Mouse (Mus musculus): ENCODE results near the gene Klhl8. TPM values are rescaled to one million over a fixed set of nuclear protein-coding genes. Genes with fewer than 3 reads are reported as not detected.

Klhl8 gene
- polyA plus RNA-seq, 1 experiment from 2014 or later = 45.4 TPM

DNA sequence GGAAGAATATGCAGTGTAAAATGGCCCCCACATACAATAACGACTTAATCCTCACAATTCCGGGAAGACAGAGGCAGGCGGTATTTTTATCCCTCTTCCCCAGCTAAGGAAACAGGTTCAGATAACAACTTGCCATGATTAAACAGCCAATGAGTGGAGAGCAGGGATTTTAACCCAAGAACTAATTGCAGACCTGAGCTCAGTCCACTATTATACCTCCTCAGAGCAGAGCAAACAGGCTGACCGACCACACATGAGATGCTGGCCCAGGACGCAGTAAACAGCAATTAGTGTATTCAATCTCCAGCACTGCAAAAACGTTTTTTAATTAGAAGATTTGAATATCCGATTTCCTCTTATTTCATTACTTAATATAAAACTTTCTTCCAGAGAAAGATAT, 2.2 kb downstream of the Klhl8 start:
- 0 out of 2 replicates have a peak, but pooled peaks cover 2% of the 10 kb centered on the region for H3K4me1 ChIP-seq (replicated peaks; ENCODE audit: control insufficient read depth, insufficient read depth, low read length)
- H3K4me3 ChIP-seq (replicated peaks; ENCODE audit: low read length) = no peak overlapping the region
- no peaks in the 10 kb centered on the region for H3K27me3 ChIP-seq (ENCODE audit: control insufficient read depth, insufficient read depth, low read length)
- DNase-seq (ENCODE audit: low spot score) (no peak), ATAC-seq (ENCODE audit: low FRiP score) (no peak)
- H3K9me3 ChIP-seq (ENCODE audit: control insufficient read depth, low read length) = no peaks in the 10 kb centered on the region
- WGBS = 75% methylated on average over 7 of the region's 7 CpGs
- no peak overlapping the region for H3K9ac ChIP-seq
- no peaks in the 10 kb centered on the region for H3K36me3 ChIP-seq (replicated peaks; ENCODE audit: control insufficient read depth, insufficient read depth)
- H3K4me2 ChIP-seq (replicated peaks) = no peak overlapping the region
- H3K27ac ChIP-seq = no peak overlapping the region

DNA sequence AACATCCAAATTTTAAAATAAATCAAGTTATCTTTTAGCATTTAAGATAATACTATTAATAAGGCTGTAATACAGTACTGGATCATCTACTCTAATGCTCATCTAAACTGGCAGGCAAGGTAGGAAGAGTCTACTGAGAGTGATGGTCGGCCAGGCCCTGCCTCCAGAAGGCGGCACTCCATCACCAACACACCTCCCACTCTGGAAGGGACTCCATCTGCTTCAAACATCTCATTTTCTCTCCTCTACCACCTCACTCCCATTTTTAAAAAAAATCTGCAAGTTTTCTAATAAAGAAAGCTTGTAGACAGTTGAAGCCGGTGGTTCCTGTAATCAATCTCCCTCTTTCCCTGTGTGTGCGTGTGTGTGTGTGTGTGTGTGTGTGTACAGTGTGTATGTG, 3.2 kb downstream of the Klhl8 start:
- 0 out of 2 replicates have a peak, but pooled peaks cover 2% of the 10 kb centered on the region for H3K4me1 ChIP-seq (replicated peaks; ENCODE audit: control insufficient read depth, insufficient read depth, low read length)
- no peak overlapping the region for H3K9ac ChIP-seq
- WGBS = 89% methylated on average over 4 of the region's 4 CpGs
- no peak overlapping the region for H3K4me3 ChIP-seq (replicated peaks; ENCODE audit: low read length)
- H3K27ac ChIP-seq = no peak overlapping the region
- H3K4me2 ChIP-seq (replicated peaks) = no peak overlapping the region
- no peaks in the 10 kb centered on the region for H3K9me3 ChIP-seq (ENCODE audit: control insufficient read depth, low read length)
- DNase-seq (ENCODE audit: low spot score) (no peak), ATAC-seq (ENCODE audit: low FRiP score) (no peak)
- H3K27me3 ChIP-seq (ENCODE audit: control insufficient read depth, insufficient read depth, low read length) = no peaks in the 10 kb centered on the region
- H3K36me3 ChIP-seq (replicated peaks; ENCODE audit: control insufficient read depth, insufficient read depth) = no peaks in the 10 kb centered on the region

DNA sequence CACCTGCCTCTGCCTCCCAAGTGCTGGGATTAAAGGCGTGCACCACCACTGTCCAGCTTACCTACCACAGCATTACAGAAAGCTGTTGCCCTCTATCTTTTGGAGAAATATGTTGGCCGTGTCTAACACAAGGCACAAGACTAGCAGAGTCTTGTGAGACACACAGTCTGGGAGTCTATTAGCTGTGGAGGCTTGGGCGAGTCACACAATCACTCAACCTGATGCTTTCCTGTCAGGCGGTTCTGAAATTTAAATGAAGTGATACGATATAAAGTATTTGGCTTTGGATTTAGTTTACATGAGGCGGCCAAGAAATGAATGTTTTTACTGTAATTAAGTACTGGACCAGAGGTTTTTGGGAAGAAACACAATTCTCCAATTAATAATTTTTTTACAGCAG, 4.9 kb downstream of the Klhl8 start:
- Histone ChIP-seq H3K9me3 (ENCODE audit: control insufficient read depth, low read length) (no peaks in the 10 kb centered on the region), H3K4me2 (replicated peaks) (no peak overlapping the region), H3K36me3 (replicated peaks; ENCODE audit: control insufficient read depth, insufficient read depth) (no peaks in the 10 kb centered on the region), H3K4me1 (replicated peaks; ENCODE audit: control insufficient read depth, insufficient read depth, low read length) (no peaks in the 10 kb centered on the region), H3K27me3 (ENCODE audit: control insufficient read depth, insufficient read depth, low read length) (no peaks in the 10 kb centered on the region), H3K4me3 (replicated peaks; ENCODE audit: low read length) (no peak overlapping the region), H3K27ac (no peak overlapping the region), H3K9ac (no peak overlapping the region)
- DNase-seq (ENCODE audit: low spot score) (no peak), ATAC-seq (ENCODE audit: low FRiP score) (no peak)
- WGBS = 89% methylated on average over 6 of the region's 6 CpGs

DNA sequence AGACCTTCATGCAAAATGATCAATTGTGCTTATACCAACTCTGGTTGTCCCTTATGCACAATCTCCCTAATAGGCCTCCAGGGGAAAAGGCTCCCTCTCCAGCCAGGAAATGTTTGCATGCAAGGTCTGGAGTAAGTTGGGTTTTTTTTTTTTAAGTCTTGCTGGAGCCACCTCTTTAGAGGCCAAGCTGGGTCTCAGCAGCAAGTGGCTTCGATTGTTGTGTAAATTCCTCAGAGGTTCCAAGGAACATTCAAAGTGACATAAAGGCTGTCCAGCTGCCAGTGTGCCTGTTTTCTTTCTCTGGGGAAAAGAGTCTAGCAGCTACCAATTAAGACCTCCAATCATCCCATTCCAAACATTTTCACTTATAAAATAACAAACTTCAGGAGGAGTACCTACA, 12.7 kb downstream of the Klhl8 start:
- H3K27me3 ChIP-seq (ENCODE audit: control insufficient read depth, insufficient read depth, low read length) = no peaks in the 10 kb centered on the region
- no peaks in the 10 kb centered on the region for H3K9me3 ChIP-seq (ENCODE audit: control insufficient read depth, low read length)
- no peaks in the 10 kb centered on the region for H3K4me1 ChIP-seq (replicated peaks; ENCODE audit: control insufficient read depth, insufficient read depth, low read length)
- no peak overlapping the region for H3K9ac ChIP-seq
- H3K36me3 ChIP-seq (replicated peaks; ENCODE audit: control insufficient read depth, insufficient read depth) = no peaks in the 10 kb centered on the region
- H3K4me3 ChIP-seq (replicated peaks; ENCODE audit: low read length) = no peak overlapping the region
- ATAC-seq (ENCODE audit: low FRiP score) (no peak), DNase-seq (ENCODE audit: low spot score) (no peak)
- H3K4me2 ChIP-seq (replicated peaks) = no peak overlapping the region
- H3K27ac ChIP-seq = no peak overlapping the region
- 8% methylated on average over 1 of the region's 1 CpGs for WGBS

GRCm38 (mm10) chr5:103889766-103890165, 21.3 kb downstream of the Klhl8 start:
- WGBS = 60% methylated on average over 15 of the region's 15 CpGs
- no peaks in the 10 kb centered on the region for H3K4me1 ChIP-seq (replicated peaks; ENCODE audit: control insufficient read depth, insufficient read depth, low read length)
- H3K9ac ChIP-seq = no peak overlapping the region
- DNase-seq (ENCODE audit: low spot score) = no peak
- H3K36me3 ChIP-seq (replicated peaks; ENCODE audit: control insufficient read depth, insufficient read depth) = peaks cover 12% of the 10 kb centered on the region; the same call in 1 of the 2 replicates
- H3K4me2 ChIP-seq (replicated peaks) = no peak overlapping the region
- no peaks in the 10 kb centered on the region for H3K27me3 ChIP-seq (ENCODE audit: control insufficient read depth, insufficient read depth, low read length)
- no peaks in the 10 kb centered on the region for H3K9me3 ChIP-seq (ENCODE audit: control insufficient read depth, low read length)
- no peak for ATAC-seq (ENCODE audit: low FRiP score)
- no peak overlapping the region for H3K27ac ChIP-seq
- H3K4me3 ChIP-seq (replicated peaks; ENCODE audit: low read length) = no peak overlapping the region

GRCm38 (mm10) chr5:103863759-103864158, 47.3 kb downstream of the Klhl8 start:
- no peak overlapping the region for H3K4me3 ChIP-seq (replicated peaks; ENCODE audit: low read length)
- H3K4me2 ChIP-seq (replicated peaks) = no peak overlapping the region
- DNase-seq (ENCODE audit: low spot score) (no peak), ATAC-seq (ENCODE audit: low FRiP score) (no peak)
- H3K9me3 ChIP-seq (ENCODE audit: control insufficient read depth, low read length) = no peaks in the 10 kb centered on the region
- WGBS = 96% methylated on average over 4 of the region's 4 CpGs
- H3K36me3 ChIP-seq (replicated peaks; ENCODE audit: control insufficient read depth, insufficient read depth) = peaks cover 37% of the 10 kb centered on the region
- H3K4me1 ChIP-seq (replicated peaks; ENCODE audit: control insufficient read depth, insufficient read depth, low read length) = no peaks in the 10 kb centered on the region
- no peaks in the 10 kb centered on the region for H3K27me3 ChIP-seq (ENCODE audit: control insufficient read depth, insufficient read depth, low read length)
- no peak overlapping the region for H3K9ac ChIP-seq
- no peak overlapping the region for H3K27ac ChIP-seq

- no peak for DNase-seq (ENCODE audit: low spot score)
- H3K27me3 ChIP-seq (ENCODE audit: control insufficient read depth, insufficient read depth, low read length) = no peaks in the 10 kb centered on the region
- no peak overlapping the region for H3K27ac ChIP-seq
- ATAC-seq (ENCODE audit: low FRiP score) = no peak
- no peak overlapping the region for H3K4me2 ChIP-seq (replicated peaks)
- peaks cover 26% of the 10 kb centered on the region for H3K36me3 ChIP-seq (replicated peaks; ENCODE audit: control insufficient read depth, insufficient read depth)
- no peaks in the 10 kb centered on the region for H3K9me3 ChIP-seq (ENCODE audit: control insufficient read depth, low read length)
- 93% methylated on average over 11 of the region's 11 CpGs for WGBS
- no peak overlapping the region for H3K4me3 ChIP-seq (replicated peaks; ENCODE audit: low read length)
- H3K9ac ChIP-seq = no peak overlapping the region
- H3K4me1 ChIP-seq (replicated peaks; ENCODE audit: control insufficient read depth, insufficient read depth, low read length) = no peaks in the 10 kb centered on the region
Measured at GRCm38 (mm10) chr5:103860622-103861021, 50.4 kb downstream of the Klhl8 start.

- no peaks in the 10 kb centered on the region for H3K9me3 ChIP-seq (ENCODE audit: control insufficient read depth, low read length)
- WGBS = 83% methylated on average over 2 of the region's 2 CpGs
- H3K36me3 ChIP-seq (replicated peaks; ENCODE audit: control insufficient read depth, insufficient read depth) = peaks cover 1% of the 10 kb centered on the region; the same call in 1 of the 2 replicates
- H3K27ac ChIP-seq = no peak overlapping the region
- H3K27me3 ChIP-seq (ENCODE audit: control insufficient read depth, insufficient read depth, low read length) = no peaks in the 10 kb centered on the region
- peaks cover 12% of the 10 kb centered on the region for H3K4me1 ChIP-seq (replicated peaks; ENCODE audit: control insufficient read depth, insufficient read depth, low read length)
- DNase-seq (ENCODE audit: low spot score) = no peak
- no peak overlapping the region for H3K4me3 ChIP-seq (replicated peaks; ENCODE audit: low read length)
- no peak overlapping the region for H3K4me2 ChIP-seq (replicated peaks)
- ATAC-seq (ENCODE audit: low FRiP score) = no peak
- no peak overlapping the region for H3K9ac ChIP-seq
Measured at GRCm38 (mm10) chr5:103857151-103857550, 53.9 kb downstream of the Klhl8 start.

DNA sequence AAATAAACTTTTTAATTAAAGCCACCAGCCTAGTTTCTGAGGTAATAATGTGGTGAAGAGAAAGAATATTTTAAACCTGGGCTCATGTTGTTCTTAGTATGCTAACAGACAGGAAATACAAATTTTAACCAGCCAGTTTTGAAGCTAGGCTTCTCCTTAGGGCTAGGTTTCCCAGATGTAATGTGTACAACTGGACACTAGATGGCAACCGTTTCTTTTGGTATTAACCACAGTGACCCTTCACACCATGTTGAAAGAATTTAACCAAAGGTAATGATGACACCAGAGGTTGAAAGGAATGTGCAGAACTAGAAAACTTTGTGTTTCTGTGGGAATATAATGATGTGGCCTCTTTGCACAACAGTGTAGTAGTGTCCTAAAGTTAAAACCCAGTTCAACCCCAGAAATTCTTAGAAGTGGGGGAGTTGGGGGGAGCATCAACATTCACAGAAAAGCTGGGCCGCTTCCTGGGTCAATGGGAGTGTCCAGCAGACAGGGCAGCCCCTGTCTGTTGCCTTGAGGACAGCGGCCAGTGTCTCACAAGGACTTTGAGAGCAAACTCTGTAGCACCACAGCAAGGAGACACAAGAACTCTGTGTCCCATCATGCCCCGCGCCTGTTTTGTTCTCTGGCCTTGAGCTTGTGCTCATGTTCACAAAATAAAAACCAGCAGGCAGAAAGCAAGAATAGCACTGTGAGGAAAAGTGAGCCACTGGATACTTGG, 54.6 kb downstream of the Klhl8 start:
- Histone ChIP-seq H3K36me3 (replicated peaks; ENCODE audit: control insufficient read depth, insufficient read depth) (no peaks in the 10 kb centered on the region; the same call in 1 of the 2 replicates), H3K27me3 (ENCODE audit: control insufficient read depth, insufficient read depth, low read length) (no peaks in the 10 kb centered on the region), H3K9ac (no peak overlapping the region), H3K27ac (no peak overlapping the region), H3K4me1 (replicated peaks; ENCODE audit: control insufficient read depth, insufficient read depth, low read length) (peaks cover 12% of the 10 kb centered on the region), H3K4me3 (replicated peaks; ENCODE audit: low read length) (no peak overlapping the region), H3K9me3 (ENCODE audit: control insufficient read depth, low read length) (no peaks in the 10 kb centered on the region), H3K4me2 (replicated peaks) (no peak overlapping the region)
- peak; percentile 87 for DNase-seq (ENCODE audit: low spot score)
- 62% methylated on average over 5 of the region's 5 CpGs for WGBS
- ATAC-seq (ENCODE audit: low FRiP score) = peak; percentile 34; the same call in 1 of the 2 replicates
